Mouse (Mus musculus) forebrain, embryonic 15.5 days (tissue): ENCODE data around the gene Teddm1a. TPM values are rescaled to one million over a fixed set of nuclear protein-coding genes. Genes with fewer than 3 reads are reported as not detected.
A peak's percentile ranks its signal among the peaks of the same experiment; 100 is the strongest.
"Not testable (repeated sequence)": the region's sequence is repeated elsewhere in the genome, so short reads cannot be mapped to it uniquely, and the experiment has no call there.

Experiments used
- ATAC-seq: fragments of 200-750 bp; cut with Nextera tagmentation; replicated peaks from 2 replicates; pipeline ENCODE4 v1.8.0; 2017; ENCODE audit warnings: mild to moderate bottlenecking, moderate TSS enrichment, moderate library complexity
- H3K27ac ChIP-seq: fragments of 300-500 bp; sonication (generic); replicated peaks from 2 replicates; pipeline ENCODE4 v1.5.1; 2015; ENCODE audit warnings: mild to moderate bottlenecking, inconsistent platforms
- H3K27me3 ChIP-seq: fragments of 300-500 bp; sonication (generic); 2 replicates; pipeline ENCODE4 v1.6.1; 2015; ENCODE audit warnings: inconsistent platforms
- H3K36me3 ChIP-seq: fragments of 300-500 bp; sonication (generic); 2 replicates; pipeline ENCODE4 v1.6.1; 2015; ENCODE audit warnings: mild to moderate bottlenecking, inconsistent platforms
- H3K4me1 ChIP-seq: fragments of 300-500 bp; sonication (generic); 2 replicates; pipeline ENCODE4 v1.6.1; 2015; ENCODE audit warnings: inconsistent platforms
- H3K4me2 ChIP-seq: fragments of 300-500 bp; sonication (generic); replicated peaks from 2 replicates; pipeline ENCODE4 v1.6.1; 2015; ENCODE audit warnings: mild to moderate bottlenecking, inconsistent platforms
- H3K4me3 ChIP-seq: fragments of 300-500 bp; sonication (generic); 2 replicates; pipeline ENCODE4 v1.5.1; 2015; ENCODE audit warnings: mild to moderate bottlenecking, inconsistent platforms
- H3K9ac ChIP-seq: fragments of 300-500 bp; sonication (generic); replicated peaks from 2 replicates; pipeline ENCODE4 v1.6.1; 2015; ENCODE audit warnings: mild to moderate bottlenecking, inconsistent platforms
- H3K9me3 ChIP-seq: fragments of 300-500 bp; sonication (generic); 2 replicates; pipeline ENCODE4 v1.6.1; 2016; ENCODE audit warnings: inconsistent platforms
- WGBS: fragments of 180-500 bp; shearing (Covaris S2); methylation state at CpG from one replicate; pipeline ENCODE4 v1.1.7; 2015; ENCODE audit warnings: mixed read lengths; 5-methylcytosine and 5-hydroxymethylcytosine counted together
- polyA plus RNA-seq: library from polyadenylated mRNA; unstranded; fragments of >200 nt; fragmentation: Nextera tagmentation; extraction: Ambion mirVana; gene quantifications from 2 replicates; pipeline ENCODE4 v1.2.1, GENCODE M21; 2015

The Teddm1a gene
- 0.15 TPM in 1 of 2 replicates, not detected in the other for polyA plus RNA-seq

DNA sequence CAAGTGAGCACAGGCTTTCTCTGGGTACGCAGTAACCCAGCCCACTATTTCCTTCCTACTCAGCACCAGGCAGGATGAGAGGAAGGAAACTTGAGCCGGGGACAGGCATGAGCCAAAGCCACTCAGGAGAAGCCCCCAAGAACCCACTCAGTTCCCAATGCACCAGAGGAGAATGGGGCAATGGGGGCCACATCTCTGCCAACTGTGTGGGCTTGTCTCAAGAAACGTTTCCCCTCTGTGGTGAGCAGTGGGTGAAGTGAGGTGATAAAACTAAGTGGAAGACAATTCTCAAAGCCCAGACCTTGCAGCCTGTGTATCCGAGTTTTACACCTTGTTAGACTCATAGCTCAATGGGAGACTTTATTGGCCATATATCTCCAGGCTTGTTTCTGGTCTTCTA is at the start of gene Teddm1a:
Gene Teddm1a, plus strand, starts transcription at position 301 of the 400 bp plus-strand sequence.
- 80% methylated on average over 4 of the region's 4 CpGs for WGBS
- no peak for ATAC-seq
- H3K27me3 ChIP-seq = no peaks in the 10 kb centered on the region

GRCm38 (mm10) chr1:153842121-153842740 is 49.3 kb upstream of the Teddm1a start:
- ATAC-seq = no peak
- no peak overlapping the region for H3K4me3 ChIP-seq
- H3K27me3 ChIP-seq = no peaks in the 10 kb centered on the region
- H3K4me1 ChIP-seq = no peaks in the 10 kb centered on the region
- no peak overlapping the region for H3K4me2 ChIP-seq
- no peak overlapping the region for H3K27ac ChIP-seq
- H3K9me3 ChIP-seq = no peaks in the 10 kb centered on the region
- no peaks in the 10 kb centered on the region for H3K36me3 ChIP-seq
- H3K9ac ChIP-seq = no peak overlapping the region
- WGBS = 88% methylated on average over 11 of the region's 11 CpGs

More for the DNA sequence above, at the start of gene Teddm1a:
- no peak within 1 kb of the TSS for H3K4me2 ChIP-seq
- no peak within 1 kb of the TSS for H3K9ac ChIP-seq
- H3K4me1 ChIP-seq = peaks cover 13% of the 10 kb centered on the region
- no peaks in the 10 kb centered on the region for H3K9me3 ChIP-seq
- H3K27ac ChIP-seq = no peak within 1 kb of the TSS
- no peaks in the 10 kb centered on the region for H3K36me3 ChIP-seq
- H3K4me3 ChIP-seq = no peak within 1 kb of the TSS

- no peak for ATAC-seq
- Histone ChIP-seq H3K4me3 (no peak within 1 kb of the TSS), H3K9ac (no peak within 1 kb of the TSS), H3K27me3 (no peaks in the 10 kb centered on the region), H3K4me1 (no peaks in the 10 kb centered on the region), H3K4me2 (no peak within 1 kb of the TSS), H3K27ac (no peak within 1 kb of the TSS), H3K36me3 (no peaks in the 10 kb centered on the region), H3K9me3 (no peaks in the 10 kb centered on the region)
- 96% methylated on average over 8 of the region's 8 CpGs for WGBS
Observed at GRCm38 (mm10) chr1:153844042-153844441, 47.5 kb upstream of the Teddm1a start, which contains the start of gene Rgsl1. TSS of gene Rgsl1 (minus strand) at chr1:153844142.

DNA sequence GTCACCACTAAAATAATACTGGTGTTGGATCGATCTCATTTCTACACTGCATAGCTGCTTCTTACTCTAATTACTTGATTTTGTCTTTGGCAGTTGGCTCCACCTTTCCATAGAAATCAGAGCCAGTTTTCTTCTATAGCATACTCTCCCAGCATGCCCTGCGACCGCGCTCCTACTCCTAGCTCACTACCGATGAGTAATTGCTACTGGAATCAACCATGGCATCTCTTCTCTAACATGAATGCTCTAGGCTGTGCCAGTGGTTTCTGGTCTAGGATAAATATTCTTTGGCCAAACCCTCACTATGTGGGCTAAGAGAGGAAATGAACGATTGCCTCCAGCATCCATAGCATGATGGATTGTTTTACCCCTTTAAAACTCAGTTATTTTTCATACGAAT is 45.1 kb upstream of the Teddm1a start:
- H3K9ac ChIP-seq = no peak overlapping the region
- no peaks in the 10 kb centered on the region for H3K4me1 ChIP-seq
- H3K9me3 ChIP-seq = no peaks in the 10 kb centered on the region
- ATAC-seq = no peak
- H3K27me3 ChIP-seq = no peaks in the 10 kb centered on the region
- 90% methylated on average over 7 of the region's 7 CpGs for WGBS
- no peaks in the 10 kb centered on the region for H3K36me3 ChIP-seq
- no peak overlapping the region for H3K27ac ChIP-seq
- no peak overlapping the region for H3K4me2 ChIP-seq
- H3K4me3 ChIP-seq = no peak overlapping the region

DNA sequence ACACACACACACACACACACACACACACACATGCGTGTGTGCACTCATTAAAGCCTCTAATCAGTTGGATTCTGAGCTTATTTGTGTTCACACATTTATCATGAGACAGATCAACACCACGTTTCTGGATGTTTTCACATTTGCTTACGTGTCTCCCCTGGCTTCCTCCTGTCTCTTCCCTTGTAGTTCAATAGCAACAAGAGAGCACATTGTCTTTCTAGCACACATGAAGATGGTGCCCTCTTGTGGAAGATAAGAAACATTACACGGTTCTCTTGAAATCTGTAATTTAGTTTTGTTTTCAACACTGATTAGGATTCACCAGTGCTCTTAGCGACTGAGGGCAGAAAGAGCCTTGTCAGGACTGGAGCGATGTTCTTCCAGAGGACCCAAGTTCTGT is 44.7 kb upstream of the Teddm1a start:
- Histone ChIP-seq H3K4me3 (no peak overlapping the region), H3K9ac (no peak overlapping the region), H3K36me3 (no peaks in the 10 kb centered on the region), H3K27me3 (no peaks in the 10 kb centered on the region), H3K9me3 (no peaks in the 10 kb centered on the region), H3K27ac (no peak overlapping the region), H3K4me1 (no peaks in the 10 kb centered on the region), H3K4me2 (no peak overlapping the region)
- ATAC-seq = no peak
- WGBS = 25% methylated on average over 6 of the region's 6 CpGs

- not testable (repeated sequence) for H3K9me3 ChIP-seq
Observed at GRCm38 (mm10) chr1:153852696-153853095, 38.8 kb upstream of the Teddm1a start.

DNA sequence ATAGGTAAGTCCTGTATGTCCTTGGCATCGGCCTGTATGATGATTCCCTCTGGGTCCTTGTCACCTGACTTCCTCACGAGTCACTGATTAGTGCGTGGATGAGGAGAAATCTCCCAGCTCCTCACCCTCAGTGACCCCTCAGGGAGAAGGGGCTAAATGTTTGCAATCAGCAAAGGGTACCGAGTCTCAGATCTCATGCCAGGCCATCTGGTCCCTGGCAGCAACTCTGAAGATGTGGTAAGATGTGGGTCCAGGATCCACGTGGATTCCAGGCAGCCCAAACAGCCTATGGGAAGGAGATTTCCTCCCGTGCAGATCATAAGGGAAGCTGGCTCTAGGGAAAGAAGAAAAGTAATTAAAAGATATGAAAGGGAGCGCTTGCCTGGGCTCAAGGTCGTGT is 35.6 kb upstream of the Teddm1a start:
- no peaks in the 10 kb centered on the region for H3K4me1 ChIP-seq
- H3K9me3 ChIP-seq = no peaks in the 10 kb centered on the region
- no peaks in the 10 kb centered on the region for H3K27me3 ChIP-seq
- no peak overlapping the region for H3K4me3 ChIP-seq
- 72% methylated on average over 8 of the region's 8 CpGs for WGBS
- no peak overlapping the region for H3K4me2 ChIP-seq
- no peak overlapping the region for H3K9ac ChIP-seq
- no peak for ATAC-seq
- H3K36me3 ChIP-seq = no peaks in the 10 kb centered on the region
- H3K27ac ChIP-seq = no peak overlapping the region

More at GRCm38 (mm10) chr1:153852696-153853095, 38.8 kb upstream of the Teddm1a start:
- H3K4me2 ChIP-seq, H3K4me3 ChIP-seq, H3K4me1 ChIP-seq, H3K27me3 ChIP-seq, H3K27ac ChIP-seq, H3K36me3 ChIP-seq, H3K9ac ChIP-seq, ATAC-seq: not testable (repeated sequence)
- WGBS = 82% methylated on average over 7 of the region's 7 CpGs

DNA sequence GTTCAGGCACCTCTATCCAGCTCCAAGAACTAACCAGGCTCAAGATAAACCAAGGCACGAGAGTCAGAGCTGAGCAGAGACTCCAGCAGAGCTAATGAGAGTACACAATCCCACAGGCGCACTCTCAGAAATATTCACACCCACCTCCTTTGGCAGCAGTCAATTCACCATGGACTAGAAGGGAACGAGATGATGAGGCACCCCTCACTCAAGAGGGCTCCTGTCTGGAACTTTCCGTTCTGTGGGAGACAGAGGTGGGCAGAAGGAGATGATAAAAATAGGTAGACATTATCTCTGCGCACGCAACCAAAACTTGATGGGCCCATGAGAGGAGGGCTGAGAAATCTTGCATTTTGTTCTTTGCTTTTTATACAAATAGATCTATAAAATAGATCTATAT is 17.5 kb upstream of the Teddm1a start, which contains the start of gene Teddm1b:
Gene Teddm1b, plus strand, starts transcription at position 301 of the 400 bp plus-strand sequence.
- H3K27me3 ChIP-seq = no peaks in the 10 kb centered on the region
- H3K4me3 ChIP-seq = no peak within 1 kb of the TSS
- no peak for ATAC-seq
- 86% methylated on average over 6 of the region's 6 CpGs for WGBS
- H3K27ac ChIP-seq = no peak within 1 kb of the TSS
- no peaks in the 10 kb centered on the region for H3K4me1 ChIP-seq
- no peaks in the 10 kb centered on the region for H3K9me3 ChIP-seq
- H3K9ac ChIP-seq = no peak within 1 kb of the TSS
- H3K36me3 ChIP-seq = no peaks in the 10 kb centered on the region
- no peak within 1 kb of the TSS for H3K4me2 ChIP-seq

GRCm38 (mm10) chr1:153880391-153880790 is 11.2 kb upstream of the Teddm1a start:
- H3K4me3 ChIP-seq, H3K9ac ChIP-seq, H3K4me2 ChIP-seq, H3K27me3 ChIP-seq, H3K4me1 ChIP-seq, H3K9me3 ChIP-seq, ATAC-seq, H3K36me3 ChIP-seq, H3K27ac ChIP-seq: not testable (repeated sequence)
- 97% methylated on average over 17 of the region's 17 CpGs for WGBS

GRCm38 (mm10) chr1:153886024-153886633 is 5.4 kb upstream of the Teddm1a start:
- ATAC-seq = 0 out of 2 replicates have a peak, but pooled peaks have one; percentile 26
- Histone ChIP-seq H3K27me3 (no peaks in the 10 kb centered on the region), H3K27ac (no peak overlapping the region), H3K9ac (no peak overlapping the region), H3K9me3 (no peaks in the 10 kb centered on the region), H3K36me3 (no peaks in the 10 kb centered on the region), H3K4me2 (no peak overlapping the region), H3K4me1 (no peaks in the 10 kb centered on the region), H3K4me3 (no peak overlapping the region)
- WGBS = 40% methylated on average over 17 of the region's 17 CpGs

DNA sequence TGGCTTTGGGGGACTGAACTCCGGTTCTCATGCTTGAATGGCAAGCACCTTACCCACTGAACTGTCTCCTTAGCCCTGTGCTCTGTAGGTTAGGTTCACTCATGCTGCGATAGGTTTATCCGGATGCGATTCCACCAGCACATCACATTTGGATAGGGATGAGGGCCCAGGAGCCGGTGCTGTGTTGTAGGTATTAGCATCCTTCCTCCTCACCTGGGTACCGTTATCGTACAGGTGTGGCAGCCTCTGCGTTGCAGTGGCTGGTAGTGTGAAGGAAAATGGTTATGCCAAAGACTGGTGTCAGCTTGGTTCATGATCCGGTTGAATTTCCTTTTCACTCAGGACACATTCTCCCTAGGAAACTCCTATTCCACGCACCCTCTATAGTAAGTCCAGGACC is 1.4 kb upstream of the Teddm1a start:
- H3K4me3 ChIP-seq = no peak overlapping the region
- no peak overlapping the region for H3K4me2 ChIP-seq
- no peak overlapping the region for H3K9ac ChIP-seq
- WGBS = 97% methylated on average over 10 of the region's 10 CpGs
- peaks cover 9% of the 10 kb centered on the region for H3K4me1 ChIP-seq
- H3K27me3 ChIP-seq = no peaks in the 10 kb centered on the region
- no peaks in the 10 kb centered on the region for H3K9me3 ChIP-seq
- no peaks in the 10 kb centered on the region for H3K36me3 ChIP-seq
- no peak overlapping the region for H3K27ac ChIP-seq
- ATAC-seq = no peak

- Histone ChIP-seq H3K27ac (no peak overlapping the region), H3K4me2 (no peak overlapping the region), H3K4me1 (peaks cover 17% of the 10 kb centered on the region), H3K4me3 (no peak overlapping the region), H3K9ac (no peak overlapping the region), H3K36me3 (no peaks in the 10 kb centered on the region), H3K27me3 (no peaks in the 10 kb centered on the region), H3K9me3 (no peaks in the 10 kb centered on the region)
- 75% methylated on average over 2 of the region's 2 CpGs for WGBS
- ATAC-seq = no peak
Observed at GRCm38 (mm10) chr1:153893746-153894145, 2.2 kb downstream of the Teddm1a start.
